Mouse (Mus musculus): ENCODE results near the gene Uhmk1.

Uhmk1 gene

DNA sequence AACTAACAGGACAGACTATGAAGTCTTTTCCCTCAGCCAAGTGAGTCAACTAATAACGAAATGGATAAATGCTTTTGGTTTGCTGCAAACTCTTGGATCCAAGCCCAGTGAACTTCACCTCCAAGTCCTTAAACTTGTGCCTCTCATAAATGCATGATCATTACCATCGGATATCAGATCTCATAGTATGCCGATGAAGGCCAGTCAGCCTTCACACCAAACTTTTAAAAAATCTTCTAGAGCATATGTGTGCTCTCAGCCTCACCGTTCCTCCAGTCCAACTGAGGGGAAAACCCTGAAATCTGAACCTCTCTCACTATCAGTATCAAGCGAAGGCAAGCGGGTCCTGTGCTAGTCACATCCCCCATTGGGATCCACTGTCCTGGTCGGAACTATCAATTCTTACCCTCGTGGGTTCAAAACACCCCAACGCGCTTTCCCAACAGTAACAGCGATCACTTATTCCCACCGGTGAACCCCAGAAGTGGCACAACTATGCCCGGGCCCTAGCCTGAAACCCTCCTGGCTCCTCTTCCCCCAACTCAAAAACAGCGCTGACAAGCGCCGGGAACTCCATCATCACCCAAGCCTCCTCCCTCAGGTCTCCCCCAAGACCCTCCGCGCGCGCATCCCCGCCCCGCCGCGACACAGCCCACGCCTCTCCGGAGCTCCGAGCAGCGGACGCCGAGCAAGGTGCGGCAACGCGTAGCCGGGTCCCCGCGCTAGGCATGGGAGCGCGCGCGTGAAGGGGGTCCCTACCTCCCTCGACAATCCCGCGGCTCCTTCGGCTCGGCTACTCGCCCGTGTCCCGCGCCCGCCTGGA is 41.0 kb downstream of the Uhmk1 start:
- peak; percentile 49 for DNase-seq

DNA sequence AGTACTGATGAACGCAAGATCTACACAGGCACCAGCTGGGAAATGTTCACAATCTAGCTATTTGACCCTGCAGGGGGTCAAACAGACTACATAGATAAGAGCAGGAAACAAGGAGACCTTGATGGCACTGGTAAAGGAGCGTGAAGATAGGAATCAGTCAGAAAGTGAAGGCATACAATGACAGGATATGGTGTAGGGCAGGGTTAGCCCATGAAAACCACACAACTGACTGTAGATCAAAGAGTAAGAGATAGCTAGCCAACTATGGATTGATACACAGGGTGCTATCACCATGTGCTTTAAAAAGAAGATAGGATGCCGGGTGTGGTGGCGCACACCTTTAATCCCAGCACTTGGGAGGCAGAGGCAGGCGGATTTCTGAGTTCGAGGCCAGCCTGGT is 47.4 kb downstream of the Uhmk1 start:
- DNase-seq: no peak

DNA sequence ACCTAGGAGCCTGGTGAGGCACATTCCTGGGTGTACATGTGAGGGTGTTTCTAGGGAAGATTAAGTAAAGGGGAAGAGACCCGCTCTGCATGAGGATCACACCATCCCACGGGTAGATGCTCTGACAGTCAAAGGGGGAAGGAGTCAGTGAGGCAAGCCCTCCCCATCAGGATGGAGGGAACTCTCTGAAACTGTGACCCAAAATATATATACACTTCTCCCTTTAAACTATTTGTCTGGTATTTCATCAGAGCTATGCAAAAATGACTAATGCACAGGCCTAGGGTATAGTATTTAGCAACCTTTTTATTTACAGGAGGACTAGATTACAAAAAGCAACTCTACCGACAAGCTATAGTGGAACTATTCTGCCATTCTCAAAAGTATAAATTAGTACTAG is 50.3 kb downstream of the Uhmk1 start:
- no peak for DNase-seq

DNA sequence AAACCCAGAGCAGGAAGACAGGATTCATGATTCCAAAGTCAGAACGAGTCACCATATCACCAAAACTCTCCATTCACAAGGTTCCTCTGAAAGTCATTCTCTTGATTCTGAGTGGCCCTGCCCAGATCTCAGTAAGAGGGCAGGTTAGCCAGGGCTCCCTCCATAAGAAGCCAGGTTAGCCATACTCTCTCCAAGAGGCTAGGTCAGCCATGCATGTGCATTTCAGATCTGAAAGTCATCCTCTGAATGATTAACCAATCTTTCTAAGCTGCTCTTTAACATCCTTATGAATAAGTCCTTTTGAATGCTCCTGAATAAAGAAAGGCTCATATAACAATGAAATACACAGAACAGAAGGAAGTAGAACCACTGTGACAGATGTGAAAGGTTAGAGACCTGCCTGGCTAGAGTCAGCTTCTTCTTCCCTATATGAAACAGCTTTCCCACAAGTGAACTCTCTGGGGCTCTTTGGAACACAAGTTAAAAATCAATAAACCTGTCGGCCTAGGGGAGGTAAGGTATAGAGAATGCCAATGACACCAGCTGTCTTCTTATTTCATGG is 51.1 kb downstream of the Uhmk1 start:
- DNase-seq: no peak

DNA sequence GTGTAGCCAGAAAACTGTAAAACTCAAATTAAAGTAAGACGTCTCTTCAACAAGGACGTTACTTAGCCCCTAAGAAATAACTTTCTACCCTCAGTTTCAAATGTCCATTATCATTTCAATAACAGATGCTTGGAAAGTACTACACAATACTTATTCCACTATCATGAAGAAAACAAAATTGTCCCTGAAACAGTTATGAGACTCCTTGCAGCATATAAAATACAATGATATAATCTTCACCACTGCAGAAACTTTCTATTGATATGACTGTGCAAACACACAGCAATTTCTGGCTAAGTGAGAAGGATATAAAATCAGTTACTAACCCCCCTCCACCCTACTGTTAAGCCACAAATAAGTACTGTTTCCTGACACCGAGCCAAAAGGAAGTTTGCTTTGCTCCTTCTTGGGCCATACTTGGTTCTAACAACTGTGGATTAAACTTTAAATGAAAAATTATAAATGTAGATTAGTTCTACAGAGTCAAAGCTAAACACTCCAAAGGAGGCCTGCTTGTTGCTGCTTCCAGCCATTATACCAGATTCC is 51.7 kb downstream of the Uhmk1 start:
- DNase-seq: peak; percentile 24

DNA sequence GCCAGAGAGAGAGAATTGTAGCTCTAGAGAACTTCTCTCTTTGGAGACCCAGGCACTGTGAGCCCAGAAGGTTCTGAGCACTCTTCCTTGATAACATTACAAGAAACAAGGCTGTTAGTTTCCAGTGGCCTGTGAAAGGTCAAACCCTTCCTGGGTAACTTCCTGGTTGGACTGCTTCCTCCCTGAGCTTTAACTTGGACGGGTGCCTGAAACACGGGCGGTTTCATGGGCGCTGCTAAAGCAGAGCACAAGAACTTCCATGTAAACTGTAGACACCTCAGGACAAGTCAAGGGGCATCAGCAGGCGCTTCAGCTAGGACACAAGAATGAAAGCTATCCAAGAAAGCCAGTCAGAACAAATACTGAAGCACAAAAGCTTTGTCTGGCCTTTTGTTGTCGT is 53.3 kb downstream of the Uhmk1 start:
- DNase-seq: peak; percentile 61

DNA sequence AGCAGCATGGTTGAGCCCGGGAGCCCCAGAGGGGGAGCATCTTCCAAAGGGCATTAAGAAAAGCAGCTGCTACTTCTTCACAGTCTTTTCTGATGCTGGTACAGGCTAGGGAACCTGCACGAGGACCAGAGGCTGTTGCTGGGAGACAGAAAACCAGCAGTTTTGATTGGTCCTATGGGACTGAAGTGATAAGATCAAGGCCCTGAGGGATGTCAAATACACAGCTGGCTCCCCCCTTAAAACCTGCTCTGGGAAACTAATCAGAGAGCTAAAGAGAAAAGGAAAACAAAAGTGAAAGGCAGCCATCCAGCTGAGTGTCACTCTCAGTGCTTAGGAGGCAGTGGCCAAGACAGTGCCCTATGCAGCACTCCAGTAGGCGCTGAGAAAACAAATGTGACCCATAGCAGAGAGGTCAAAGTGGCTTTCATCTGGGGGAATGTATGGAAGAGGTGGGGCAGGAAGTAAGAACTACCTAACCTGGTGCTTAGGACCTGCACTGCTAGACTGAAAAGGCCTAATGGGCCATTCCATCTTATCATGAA is 54.7 kb downstream of the Uhmk1 start:
- DNase-seq: no peak

DNA sequence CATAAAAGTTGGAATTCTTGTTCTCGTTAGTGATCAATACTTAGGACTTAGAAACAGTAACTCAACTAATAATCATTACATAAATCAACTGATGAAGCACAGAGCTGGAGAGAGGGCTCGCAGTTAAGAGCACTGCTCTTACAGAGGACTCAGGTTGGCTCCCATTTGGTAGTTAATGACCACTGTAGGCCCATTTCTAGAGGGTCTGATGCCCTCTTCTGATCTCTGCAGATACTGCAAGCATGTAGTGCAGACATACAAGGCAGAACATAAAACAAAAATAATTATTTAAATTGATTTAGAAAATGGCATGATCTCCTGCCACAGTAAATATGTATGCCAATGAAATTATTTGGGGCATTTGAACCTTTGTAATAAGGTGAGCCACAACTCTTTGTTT is 55.5 kb downstream of the Uhmk1 start:
- no peak for DNase-seq

DNA sequence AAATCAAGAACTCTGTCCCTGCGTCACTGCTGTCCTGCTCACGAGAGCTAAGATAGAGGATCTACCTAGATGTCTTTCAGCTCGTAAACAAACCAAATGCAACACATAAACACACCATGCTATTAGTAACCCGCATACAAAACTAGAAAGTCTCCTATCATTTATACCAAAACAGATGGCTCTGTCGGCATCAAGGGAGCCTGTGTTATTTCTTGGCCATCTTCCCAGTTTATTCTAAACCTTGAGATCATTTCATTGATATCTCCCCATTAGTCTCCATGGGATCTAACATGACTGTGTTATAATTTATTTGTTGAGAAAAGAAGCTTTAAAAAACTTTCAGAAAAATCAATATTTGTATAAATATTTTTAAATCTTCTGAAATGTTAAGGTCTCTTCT is 59.4 kb downstream of the Uhmk1 start:
- no peak for DNase-seq

DNA sequence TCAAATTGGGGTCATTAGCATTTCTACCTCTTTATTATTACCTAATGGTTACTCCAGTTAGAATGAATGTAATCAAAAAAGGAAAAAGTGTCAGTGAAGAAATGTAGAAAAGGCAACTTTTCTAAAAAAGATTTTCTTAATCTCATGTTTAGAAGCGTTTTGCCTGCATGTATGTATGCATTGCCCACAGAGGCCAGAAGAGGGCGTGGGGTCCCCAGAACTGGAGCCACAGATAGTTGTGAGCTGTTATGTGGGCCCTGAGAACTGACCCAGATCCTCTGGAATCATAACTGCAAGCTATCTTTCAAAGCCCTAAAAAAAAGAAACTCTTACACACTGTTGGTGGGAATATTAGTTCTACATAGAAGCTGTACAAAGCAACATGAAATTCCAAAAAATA is 59.9 kb downstream of the Uhmk1 start:
- DNase-seq: no peak

DNA sequence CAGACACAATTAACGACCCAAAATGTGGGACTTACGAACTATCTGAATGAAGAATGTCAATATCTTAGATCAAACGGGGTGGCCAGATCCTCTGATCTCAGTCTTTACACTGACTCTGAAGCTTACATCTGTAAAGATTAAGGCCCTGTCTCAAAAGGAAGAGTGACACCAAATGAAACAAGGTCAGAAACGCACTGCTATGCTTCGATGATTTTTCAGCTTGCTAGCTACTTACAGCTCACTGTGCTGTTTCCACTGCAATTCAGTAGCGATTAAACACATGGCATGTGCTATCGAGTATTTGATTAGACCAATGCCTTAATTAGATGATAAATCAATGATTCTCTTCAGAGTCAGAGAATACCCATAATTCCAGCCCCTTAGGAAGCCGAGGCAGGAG is 61.2 kb downstream of the Uhmk1 start:
- no peak for DNase-seq

DNA sequence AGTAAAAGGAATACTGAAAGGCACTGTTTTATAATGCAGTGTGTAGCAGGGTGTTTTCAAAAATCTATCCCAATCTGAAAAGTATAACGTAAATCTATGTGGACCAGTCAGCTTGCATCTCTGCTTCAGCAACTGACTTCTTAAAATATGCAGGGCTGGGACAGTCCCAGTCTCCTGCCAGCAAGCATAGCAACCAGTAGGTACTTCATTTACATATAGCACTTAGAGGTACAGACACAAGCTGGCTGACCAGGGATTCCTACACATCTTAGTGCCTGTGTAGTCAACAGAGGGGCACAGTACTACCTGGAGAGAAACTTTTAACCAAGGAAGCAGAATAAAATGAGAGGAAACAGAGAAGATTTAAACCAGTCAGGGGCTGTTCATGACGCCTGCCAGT is 62.6 kb downstream of the Uhmk1 start:
- no peak for DNase-seq

DNA sequence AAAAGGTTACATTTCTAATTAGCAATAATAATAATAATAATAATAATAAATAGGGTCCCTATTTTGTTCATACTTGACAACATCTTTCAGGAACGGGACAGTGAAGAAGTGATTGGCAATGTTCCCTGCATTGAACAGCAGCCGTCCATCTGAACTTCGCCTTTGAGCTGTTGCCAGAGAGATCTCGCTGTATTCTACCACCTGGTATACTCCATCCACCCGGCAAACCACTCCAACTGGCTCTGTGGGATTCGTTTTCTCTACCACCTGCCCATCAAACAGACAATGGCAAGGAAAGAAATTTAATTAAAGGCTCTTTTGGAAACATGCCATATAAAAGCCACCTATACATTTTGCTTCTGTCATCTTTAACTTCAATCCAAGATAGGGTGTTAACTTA is 64.3 kb downstream of the Uhmk1 start:
- no peak for DNase-seq

DNA sequence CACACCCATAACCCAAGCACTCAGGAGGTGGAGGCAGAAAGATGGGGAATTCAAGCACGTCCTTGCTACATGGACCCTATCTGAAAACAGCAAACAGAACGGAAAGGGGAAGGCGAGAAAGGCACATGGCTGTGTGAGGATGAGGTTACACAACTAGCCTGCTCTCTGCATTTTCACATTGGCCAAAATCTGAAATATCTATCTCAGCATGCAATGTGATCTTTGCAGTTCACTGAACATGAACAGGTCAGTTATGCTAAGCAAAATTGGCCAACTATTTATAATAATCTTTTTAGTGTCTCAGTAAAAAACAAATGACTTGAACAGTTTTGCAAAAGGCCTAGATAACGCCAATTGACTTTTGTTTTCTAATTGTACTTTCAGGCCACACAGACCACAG is 65.4 kb downstream of the Uhmk1 start:
- no peak for DNase-seq

DNA sequence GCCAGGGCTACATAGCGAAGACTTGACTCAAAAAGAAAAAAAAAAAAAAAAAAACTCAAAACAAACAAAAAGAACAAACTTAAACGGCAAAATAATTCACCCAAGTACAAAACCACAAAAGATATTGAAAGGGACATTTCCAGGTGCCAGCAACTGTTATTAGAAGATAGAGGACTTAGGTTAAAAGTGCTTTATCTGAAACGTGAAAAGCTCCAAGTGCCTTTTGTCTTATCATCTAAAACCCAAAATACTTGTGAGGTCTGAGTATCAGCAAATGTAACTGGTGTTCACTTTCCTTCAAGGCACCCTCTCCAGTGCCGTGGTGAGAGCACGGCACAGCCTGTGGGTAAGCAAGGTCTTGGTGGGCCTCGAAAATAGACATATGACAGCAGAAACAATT is 66.7 kb downstream of the Uhmk1 start:
- no peak for DNase-seq

DNA sequence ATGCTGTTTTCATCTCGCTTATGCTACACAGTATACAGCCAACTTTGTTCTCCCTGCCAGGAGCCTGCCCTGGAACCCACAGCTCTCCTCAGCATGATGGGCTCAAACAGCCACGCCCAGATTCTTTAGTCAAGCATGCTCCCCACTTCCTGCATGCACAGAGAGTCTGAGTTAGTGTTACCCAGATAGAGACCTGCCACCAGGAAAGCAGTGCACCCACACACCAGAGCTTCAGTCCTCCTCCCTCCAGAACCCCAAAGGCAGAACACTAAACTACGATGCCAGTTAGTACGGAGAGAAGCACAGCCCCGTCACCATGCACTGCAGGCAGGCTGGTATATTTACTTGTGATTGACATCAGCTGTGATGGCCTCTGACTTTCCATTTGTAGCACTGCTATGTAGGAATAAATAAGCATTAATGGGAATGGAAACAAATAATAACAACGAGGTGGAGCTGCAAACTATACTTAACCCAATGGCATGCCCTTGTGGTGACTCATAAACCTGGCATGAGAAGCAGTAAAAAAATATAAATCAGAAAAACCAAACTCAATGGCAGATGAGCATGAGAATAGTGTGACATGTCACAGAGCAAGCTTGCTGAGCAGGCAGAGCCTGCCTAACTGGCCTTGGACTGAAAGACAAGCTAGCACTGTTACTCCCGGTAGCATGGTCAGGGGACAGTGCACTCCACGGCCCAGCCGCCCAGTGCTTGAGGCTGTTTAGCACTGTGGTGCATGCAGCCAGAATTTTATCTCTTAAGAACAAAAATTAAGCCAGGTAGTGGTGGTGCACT is 67.3 kb downstream of the Uhmk1 start:
- no peak for DNase-seq

DNA sequence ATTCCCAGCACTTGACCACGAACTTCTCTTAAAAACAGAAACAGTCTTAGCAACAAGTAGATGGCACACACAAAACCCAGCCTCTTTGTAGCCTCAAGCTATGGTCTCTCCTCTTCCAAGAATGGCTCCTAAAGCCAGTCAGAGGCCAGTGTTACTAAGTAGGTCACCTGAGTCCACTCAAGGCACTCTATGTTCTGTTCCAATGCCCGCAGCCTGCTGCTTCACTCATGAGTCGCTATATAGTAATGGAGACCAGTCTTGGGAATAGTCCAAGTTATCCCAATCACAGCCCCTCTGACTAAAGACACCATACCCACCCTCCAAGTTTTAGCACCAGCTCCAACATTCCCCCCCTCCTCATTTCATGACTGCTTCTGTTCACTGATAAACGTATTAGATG is 69.6 kb downstream of the Uhmk1 start:
- DNase-seq: no peak
